Mouse (Mus musculus) embryo, embryonic 11.5 days (tissue): Measurements from ENCODE around the gene Slc17a7.

Experiments used
- DNase-seq: peaks from one replicate; pipeline ENCODE4 v3.0.0-alpha.2; 2012; ENCODE audit warnings: low read depth, low spot score

Slc17a7 gene

GRCm38 (mm10) chr7:45175398-45175797, 11.6 kb downstream of the Slc17a7 start:
- no peak for DNase-seq

GRCm38 (mm10) chr7:45175929-45176328, 12.2 kb downstream of the Slc17a7 start:
- DNase-seq, result no peak

GRCm38 (mm10) chr7:45176356-45176755, 12.6 kb downstream of the Slc17a7 start:
- no peak for DNase-seq

GRCm38 (mm10) chr7:45178550-45178949, 14.8 kb downstream of the Slc17a7 start:
- DNase-seq, result no peak

- DNase-seq, result no peak
These were observed 15.7 kb downstream of the Slc17a7 start, which contains the start of gene Gfy for GRCm38 (mm10) chr7:45179469-45179868. Gene Gfy (minus strand): TSS chr7:45179569.

GRCm38 (mm10) chr7:45180896-45181477, 17.2 kb downstream of the Slc17a7 start, which contains the start of gene Pth2:
Gene Pth2 (plus strand): TSS chr7:45180995.
- no peak for DNase-seq

- no peak for DNase-seq
These were observed 17.8 kb downstream of the Slc17a7 start for GRCm38 (mm10) chr7:45181540-45181939.

GRCm38 (mm10) chr7:45182199-45182601, 18.5 kb downstream of the Slc17a7 start:
- peak; percentile 82 for DNase-seq

GRCm38 (mm10) chr7:45182606-45183005, 18.9 kb downstream of the Slc17a7 start:
- DNase-seq, result no peak

- no peak for DNase-seq
These were observed 19.9 kb downstream of the Slc17a7 start for GRCm38 (mm10) chr7:45183672-45184071.

GRCm38 (mm10) chr7:45185921-45186320, 22.2 kb downstream of the Slc17a7 start:
- DNase-seq, result no peak

GRCm38 (mm10) chr7:45189600-45189999, 25.9 kb downstream of the Slc17a7 start:
- DNase-seq, result no peak

GRCm38 (mm10) chr7:45190186-45190585, 26.4 kb downstream of the Slc17a7 start:
- no peak for DNase-seq

GRCm38 (mm10) chr7:45191161-45191560, 27.4 kb downstream of the Slc17a7 start:
- DNase-seq, result no peak

- peak; percentile 46 for DNase-seq
These were observed 28.1 kb downstream of the Slc17a7 start for GRCm38 (mm10) chr7:45191803-45192363.

GRCm38 (mm10) chr7:45192585-45193310, 29.0 kb downstream of the Slc17a7 start:
- DNase-seq, result no peak

GRCm38 (mm10) chr7:45193406-45193805, 29.7 kb downstream of the Slc17a7 start:
- no peak for DNase-seq

GRCm38 (mm10) chr7:45193871-45194785, 30.4 kb downstream of the Slc17a7 start:
- DNase-seq, result no peak

- DNase-seq, result no peak
These were observed 31.8 kb downstream of the Slc17a7 start for GRCm38 (mm10) chr7:45195341-45196175.

GRCm38 (mm10) chr7:45196176-45196535, 32.4 kb downstream of the Slc17a7 start:
- no peak for DNase-seq

- DNase-seq, result no peak
These were observed 33.2 kb downstream of the Slc17a7 start for GRCm38 (mm10) chr7:45196994-45197393.
